Mouse (Mus musculus) layer of hippocampus, postnatal 14 days (tissue): ENCODE measurements around the gene Acbd6. TPM values are rescaled to one million over a fixed set of nuclear protein-coding genes. Genes with fewer than 3 reads are reported as not detected.
A peak's percentile ranks its signal among the peaks of the same experiment; 100 is the strongest.

ENCODE experiments used
- DNase-seq, 2 experiments: peaks; one replicate each; pipeline ENCODE4 v3.0.0; 2021 to 2022; ENCODE audit warnings: low spot score in 2 of 2, mixed read lengths in 1 of 2
- total RNA-seq, 2 experiments: library from RNA; stranded (reverse); gene quantifications; 2 replicates each; pipeline ENCODE4 v1.2.3; 2021

Acbd6 gene
- total RNA-seq, 2 experiments from 2014 or later = 92.0 to 92.7 TPM

DNA sequence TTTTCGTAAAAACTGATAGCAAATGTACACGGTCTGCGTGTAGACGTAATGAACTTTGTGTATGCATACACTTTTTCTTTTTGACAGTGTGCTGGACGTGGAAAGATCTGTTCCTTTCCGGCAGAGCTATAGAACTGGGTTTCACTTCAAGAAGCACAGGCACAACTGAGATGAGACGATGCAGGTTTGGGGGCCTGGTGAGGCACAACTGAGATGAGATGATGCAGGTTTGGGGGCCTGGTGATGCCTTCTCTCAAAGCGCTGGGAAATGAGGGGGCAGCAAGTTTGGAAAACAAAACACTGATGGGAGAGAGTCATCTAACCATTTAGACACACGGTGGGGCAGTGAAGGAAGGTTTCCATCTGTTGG is 293 bp upstream of the Acbd6 start:
- DNase-seq = no peak

DNA sequence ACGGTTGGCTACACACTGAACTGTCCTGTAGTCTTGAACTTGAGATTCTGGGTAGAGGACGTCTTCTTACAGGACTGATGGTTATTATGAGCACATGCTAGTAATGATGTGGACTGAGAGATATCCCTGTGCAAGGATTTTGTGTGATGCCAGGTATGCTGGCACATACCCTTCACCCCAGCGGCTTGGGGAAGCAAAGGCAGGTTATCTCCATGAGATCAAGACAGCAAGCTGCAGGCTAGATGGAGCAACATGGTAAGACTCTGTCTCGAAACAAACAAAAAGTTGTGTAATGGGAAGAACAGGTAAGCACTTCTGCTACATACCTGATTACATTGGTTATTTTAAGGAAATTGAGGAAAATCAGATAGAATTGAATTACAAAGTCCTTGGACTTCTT is 2.1 kb downstream of the Acbd6 start:
- no peak for DNase-seq

DNA sequence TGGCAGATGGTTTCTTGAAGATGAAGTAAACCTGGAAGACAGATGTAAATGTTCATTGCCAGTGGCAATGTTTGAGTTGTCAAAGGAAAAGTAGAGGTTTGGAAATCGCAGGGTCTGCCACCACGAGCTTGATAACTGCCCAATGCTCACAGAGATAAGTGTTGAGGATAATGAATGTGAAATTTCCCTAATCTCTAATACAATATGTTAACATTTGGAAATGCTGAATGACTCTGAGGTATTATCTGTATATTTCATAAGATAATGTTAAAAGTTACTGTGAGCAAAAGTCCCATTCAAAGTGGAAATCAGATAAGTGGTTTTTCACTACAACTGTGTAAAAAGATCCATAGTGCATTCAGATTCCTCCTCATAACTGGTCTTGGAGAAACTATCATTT is 2.8 kb downstream of the Acbd6 start:
- no peak for DNase-seq

DNA sequence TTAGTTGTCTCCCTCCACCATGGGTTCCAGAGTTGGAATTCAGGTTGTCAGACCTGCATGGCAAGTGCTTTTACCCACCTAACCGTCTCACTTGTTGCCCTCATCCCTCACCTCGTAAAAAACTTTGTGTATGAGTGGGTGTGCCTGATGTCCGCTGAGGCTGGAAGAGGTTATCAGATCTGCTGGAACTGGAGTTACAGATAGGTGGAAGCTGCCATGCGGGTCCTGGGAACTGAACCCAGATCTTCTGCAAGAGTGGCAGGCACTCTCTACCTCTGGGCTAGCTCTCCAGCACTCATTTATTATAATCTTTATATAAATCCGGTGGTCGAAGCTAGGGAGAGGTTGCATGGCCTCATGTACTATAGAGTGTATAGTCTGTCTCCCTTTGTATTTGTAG is 4.3 kb downstream of the Acbd6 start:
- DNase-seq = no peak

DNA sequence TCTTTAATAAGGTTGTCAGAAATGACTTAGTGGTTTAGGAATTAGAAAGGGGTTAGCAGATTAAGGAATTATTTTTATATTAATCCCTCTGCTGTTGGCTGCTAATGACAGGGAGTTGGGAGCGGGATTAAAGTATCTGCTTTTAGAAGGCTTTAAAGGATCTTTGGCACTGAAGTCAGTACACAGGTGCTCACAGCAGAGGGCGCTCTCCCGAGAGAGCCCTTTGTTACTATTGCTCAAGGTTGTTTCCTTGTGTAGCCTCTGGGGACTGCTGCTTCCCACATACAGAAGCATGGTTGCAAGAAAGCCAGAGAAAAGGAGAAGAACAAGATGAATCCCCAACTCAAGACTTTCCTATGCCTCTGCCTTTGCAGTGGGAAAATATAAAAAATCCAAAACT is 6.8 kb downstream of the Acbd6 start:
- DNase-seq = no peak

DNA sequence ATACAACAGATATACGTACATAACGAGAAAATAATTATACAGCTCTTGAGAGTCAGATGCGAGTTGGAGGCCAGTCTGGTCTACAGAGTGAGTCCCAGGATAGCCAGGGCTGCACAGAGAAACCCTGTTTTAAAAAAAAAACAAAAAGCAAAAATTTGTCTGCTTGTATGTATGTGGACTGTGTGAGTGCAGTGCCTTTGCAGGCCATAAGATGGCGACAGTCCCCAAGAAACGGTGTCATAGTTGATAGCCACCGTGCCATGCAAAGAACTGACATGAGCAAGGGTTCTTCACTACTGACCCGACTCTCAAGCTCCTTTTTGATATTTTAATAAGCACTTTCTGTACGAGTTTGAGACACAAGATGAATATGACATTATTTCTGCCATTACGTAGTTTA is 10.2 kb downstream of the Acbd6 start:
- DNase-seq = no peak

DNA sequence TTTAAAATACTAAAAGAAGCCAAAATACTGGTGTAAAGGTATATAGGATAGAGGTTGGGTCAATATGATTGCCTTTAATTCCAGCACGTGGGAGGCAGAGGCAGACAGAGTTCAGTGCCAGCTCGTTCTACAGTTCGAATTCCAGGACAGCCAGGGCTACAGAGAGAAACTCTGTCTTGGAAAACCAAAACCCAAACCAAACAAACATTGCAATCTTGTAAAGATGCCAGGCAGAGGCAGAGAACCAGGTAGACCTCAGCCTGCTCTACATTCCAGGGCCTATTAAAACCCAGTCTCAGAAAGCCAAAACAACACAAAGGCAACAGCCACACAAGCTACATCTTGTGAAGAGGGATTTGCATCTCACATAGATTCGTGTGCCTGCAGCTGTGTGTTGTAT is 11.4 kb downstream of the Acbd6 start:
- DNase-seq = no peak

DNA sequence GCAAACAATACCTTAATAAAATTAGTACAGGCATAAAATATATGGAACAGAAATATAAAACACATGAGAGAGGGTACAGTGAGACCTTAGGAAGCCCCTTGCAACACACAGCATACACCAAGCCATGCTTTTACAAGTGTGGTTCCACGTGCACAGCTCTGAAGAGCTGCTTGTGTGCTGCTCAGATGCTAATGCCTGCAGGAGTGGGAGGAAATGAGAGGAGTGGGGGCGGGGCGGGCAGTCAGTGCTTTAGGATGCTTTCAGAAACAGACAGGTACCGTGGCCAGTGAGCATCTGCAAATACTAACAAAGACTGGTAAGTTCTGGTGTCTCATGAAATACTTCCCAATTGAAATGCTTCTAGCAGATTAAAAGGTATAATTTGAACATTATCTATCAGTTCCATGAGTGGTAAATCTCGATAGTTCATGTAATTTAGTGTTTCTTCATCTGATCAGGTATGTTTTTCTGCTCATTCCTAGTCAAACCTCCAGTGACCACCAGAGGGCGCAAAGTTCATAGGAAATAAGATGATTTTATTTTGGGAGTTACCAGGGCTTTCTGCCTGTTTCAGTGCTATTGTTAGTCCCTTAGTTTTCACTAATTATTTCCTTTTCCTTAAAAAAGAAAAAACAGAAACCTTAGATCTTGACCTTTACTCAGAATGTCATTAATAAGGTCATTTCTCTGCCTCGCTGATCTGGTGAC is 17.2 kb downstream of the Acbd6 start:
- DNase-seq = peak; percentile 76 to 88

DNA sequence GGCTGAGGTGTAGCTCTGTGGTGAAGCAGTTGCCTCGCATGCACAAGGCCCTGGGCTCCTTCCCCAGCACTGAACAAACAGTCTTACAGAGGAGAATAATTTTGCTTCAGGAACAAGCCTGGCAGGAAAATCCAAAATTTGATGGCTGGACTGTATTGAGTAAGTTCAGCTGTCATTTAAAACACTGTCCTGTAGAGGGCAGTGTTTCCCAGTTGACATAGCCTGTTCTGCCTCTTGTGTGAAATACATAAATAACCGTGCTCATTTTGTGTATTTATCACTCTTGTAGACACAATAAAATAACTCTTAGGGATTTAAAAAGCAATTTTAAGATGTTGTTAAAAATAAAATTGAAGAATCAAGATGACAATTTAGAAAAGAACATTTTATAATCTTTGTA is 18.5 kb downstream of the Acbd6 start:
- peak; percentile 26 to 62 for DNase-seq

DNA sequence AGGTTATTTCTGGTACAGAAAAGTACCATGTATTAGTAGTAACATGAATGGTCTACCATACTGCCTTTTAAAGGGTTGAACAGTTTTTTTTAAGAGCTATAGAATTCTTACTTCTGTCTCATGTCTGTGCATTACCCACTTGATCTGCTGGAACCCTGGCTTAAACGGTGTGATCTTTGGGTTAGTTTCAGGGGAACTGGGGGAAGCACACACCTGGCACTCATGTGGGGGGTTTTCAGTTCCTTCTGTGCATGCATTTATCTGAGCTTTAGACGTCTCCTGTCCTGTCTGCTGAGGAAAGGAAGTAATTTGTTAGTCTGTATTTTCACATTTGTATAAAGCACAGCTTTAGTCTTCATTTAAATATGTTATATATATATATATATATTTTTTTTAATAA is 19.4 kb downstream of the Acbd6 start:
- no peak for DNase-seq

DNA sequence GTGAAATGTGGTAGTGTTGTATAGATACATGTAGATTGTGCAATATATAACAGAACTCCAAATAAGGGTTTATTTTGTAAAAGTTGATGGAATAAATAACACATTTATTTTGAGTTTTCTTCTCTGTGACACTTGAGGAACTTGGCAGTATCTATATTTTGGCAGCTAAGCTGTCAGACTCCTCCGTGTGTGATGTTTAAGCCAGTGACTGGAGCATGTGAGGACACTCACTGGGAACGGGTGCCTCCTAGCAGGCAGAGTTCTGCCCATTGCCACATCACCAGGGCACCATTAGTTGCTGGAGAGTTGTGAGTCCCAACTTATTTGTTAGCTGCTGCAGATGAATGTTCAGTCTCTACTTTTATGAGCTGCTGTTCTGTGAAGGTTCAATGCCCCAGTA is 30.0 kb downstream of the Acbd6 start:
- no peak for DNase-seq

DNA sequence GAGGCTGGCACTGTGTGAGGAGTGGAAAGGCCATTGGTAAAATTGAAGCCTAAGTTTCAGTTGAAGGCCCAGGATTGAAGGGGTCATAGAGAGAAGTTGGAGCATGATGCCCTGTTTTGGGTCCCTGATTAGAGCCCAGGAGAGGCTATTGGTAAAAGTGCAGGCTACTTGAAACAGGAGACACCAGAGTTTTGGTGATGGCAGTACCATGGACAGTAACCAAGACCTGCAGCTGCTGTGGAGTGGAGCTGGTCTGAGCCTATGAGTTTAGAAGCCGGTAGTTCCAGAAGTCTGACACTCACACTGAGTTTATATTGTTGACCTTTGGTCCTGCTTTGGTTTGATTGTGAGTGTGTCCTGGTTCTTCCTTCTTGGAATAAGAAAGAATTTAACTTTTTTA is 36.2 kb downstream of the Acbd6 start:
- DNase-seq = no peak

DNA sequence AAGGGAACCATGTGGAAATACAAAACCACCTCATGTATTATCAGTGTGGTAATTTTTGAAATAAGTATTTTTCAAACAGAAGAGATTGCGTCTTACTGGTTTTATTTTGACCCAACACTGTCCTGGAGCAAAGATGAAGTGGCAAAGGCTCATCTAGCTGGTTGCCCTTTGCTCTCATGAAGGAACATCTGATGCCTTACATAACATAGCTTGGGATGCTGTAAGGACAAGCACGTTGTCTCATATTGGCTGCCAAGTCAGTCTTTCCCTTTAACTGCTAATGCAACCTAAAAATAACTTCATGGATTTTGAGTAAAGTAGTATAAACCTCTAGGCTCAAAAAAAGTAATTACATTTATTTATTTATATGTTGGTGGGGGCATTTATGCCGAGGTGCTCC is 38.7 kb downstream of the Acbd6 start:
- DNase-seq = no peak

DNA sequence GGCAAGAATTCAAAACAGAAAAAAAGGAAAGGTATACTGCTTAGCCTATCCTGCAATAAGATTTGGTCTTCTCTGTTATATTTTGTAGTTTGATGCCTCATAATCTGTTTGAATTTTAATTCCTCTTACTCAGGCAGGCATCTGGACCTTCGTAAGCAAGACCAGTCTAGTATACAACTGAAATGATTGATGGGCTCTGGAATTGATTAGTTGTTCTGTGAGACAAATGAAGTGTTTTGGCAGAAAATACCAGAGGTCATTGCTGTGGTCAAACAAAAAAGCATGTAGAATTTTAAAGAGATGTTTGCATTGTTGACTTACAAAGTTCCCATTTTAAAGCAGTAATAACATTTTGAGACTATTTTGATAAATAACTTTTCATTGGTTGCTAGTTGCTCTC is 46.8 kb downstream of the Acbd6 start:
- no peak for DNase-seq

DNA sequence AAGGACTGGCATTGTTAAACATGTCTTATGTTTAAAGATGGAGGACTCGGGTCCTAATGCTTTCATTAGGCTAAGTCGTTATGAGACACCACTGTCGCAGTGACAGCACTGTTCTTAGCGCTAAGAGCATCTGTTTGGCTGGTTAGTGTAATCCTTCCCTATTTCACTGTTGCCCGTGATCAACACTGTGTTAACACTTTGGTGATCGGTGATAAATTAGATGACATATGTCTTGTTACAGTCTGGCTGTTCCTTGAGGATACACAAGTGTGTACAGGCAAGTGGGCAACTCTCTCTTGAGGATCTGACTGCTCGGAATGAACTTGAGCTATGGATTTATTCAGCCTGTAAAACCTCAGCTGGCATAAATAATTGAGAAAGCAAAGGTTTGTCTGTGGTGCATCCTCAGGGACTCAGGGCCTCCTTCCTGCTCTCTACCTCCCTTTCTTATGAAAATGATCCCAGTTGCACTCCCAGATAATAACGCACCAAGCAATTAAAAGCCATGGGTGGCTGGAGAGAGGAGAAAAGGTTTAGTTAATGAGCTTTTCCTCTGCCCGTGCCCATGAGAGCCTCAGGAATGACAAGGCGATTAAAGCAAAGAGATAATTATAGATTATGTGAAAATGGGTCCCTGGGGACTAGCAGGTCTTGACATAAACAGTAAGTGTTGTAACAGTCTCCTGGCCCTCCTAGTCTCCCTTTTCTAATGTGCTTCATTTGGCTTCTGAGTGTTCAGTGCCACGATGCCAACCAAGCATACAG is 47.7 kb downstream of the Acbd6 start:
- DNase-seq = no peak

DNA sequence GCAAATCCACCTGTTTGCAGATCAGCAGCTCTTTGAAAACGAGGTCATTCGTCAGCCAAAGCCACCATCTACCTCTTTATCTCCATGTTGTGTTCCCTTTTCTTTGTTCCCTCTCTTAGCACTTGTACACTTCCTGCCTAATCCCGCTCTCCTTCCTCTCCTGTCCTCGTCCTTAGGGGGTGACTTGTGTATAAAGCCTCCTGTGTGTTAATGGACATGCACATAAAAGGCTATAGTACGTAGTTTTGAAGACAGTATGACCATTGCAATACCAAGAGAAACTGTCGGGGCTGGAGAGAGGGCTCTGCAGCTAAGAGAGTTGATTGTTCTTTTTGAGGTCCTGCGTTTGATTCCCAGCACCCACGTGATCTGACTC is 48.2 kb downstream of the Acbd6 start:
- DNase-seq = no peak

DNA sequence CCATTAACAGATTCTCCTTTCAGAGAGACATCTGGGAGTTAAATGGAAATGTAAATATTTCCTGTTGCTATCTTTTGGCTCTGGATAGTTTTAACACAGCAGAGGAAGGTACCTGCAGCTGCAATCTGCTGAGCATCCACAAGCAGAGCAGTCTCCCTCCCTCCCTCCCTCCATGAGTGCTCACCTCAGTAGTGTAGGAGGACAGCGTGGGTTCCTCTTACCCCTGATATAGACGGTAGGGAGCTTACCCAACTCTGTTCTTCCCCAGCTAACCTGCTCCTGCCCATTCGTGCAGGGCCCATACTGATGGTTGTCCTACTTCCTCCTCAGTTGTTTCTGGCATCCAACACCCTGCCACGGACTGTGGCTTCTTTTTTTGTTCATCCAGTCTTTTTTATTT is 50.6 kb downstream of the Acbd6 start:
- DNase-seq = no peak

DNA sequence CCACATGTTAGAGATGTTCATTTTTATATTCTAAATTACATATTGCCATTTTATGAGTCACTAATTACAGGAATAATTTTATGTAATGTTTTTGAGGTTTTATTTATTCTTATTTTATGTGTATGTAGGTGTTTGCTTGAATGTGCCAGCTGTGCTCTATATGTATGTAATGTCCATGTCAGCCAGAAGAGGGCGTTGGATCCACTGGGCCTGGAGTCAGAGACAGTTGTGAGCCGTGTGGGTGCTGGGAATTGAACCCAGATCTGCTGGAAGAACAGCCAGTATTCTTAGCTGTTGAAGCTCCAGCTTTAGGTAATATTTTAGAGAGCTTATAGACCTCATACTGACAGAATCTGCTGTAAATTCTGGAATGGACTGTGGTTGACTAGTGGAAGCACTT is 56.5 kb downstream of the Acbd6 start:
- no peak for DNase-seq

DNA sequence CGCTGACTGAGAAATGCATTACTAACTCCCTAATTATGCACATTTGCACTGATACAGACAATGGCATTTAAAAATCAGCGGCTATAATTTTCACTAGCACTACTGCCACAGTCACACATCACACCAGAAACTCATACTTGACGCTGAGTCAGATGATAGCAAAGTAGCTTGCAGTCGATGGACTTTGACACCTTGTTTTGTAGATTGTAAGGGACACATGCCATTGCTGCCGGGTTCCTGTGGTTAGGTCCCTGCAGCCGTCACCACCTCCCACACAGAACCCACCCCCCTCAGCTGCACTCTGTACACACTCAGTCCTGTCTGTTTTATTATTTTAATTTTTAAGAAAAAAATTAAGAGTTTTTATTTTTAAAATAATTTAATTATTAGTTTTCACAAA is 63.2 kb downstream of the Acbd6 start:
- DNase-seq = no peak

DNA sequence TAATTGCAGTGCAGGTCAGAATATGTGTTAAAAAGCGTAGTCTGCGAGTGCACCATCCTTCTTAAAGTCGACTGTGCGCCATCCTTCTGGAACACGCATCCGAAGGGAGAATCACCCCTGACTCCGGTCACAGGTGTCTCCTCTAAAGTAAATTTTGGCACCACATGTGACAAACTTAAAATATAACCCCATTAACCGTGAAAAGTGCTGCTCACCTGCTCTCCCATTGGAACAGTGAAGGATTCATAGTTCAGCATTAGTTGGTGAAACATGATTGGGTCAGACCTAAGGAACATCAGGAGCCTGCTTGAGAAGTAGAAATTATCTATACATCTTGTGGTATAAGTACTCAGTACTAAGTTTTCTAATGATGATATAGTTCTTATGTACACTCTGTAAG is 65.3 kb downstream of the Acbd6 start:
- no peak for DNase-seq

DNA sequence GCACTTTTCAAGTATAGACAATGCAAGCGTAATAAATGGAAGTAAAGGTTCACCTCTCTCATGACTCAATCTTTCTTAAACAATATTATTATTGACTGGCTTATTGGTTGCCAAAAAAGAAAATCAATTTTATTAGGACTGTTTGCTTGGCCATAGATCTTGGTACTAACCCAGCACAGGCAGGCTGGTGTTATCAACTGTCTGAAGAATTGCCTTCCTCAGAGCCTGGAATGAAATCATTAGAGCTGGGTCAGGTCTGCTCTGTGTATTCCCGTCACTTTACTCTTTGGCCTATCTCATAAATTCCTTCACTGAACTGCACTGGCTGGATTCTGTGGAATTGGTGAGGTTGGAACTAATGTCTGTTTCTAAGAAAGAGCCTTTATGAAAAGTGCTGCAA is 69.8 kb downstream of the Acbd6 start:
- no peak for DNase-seq

DNA sequence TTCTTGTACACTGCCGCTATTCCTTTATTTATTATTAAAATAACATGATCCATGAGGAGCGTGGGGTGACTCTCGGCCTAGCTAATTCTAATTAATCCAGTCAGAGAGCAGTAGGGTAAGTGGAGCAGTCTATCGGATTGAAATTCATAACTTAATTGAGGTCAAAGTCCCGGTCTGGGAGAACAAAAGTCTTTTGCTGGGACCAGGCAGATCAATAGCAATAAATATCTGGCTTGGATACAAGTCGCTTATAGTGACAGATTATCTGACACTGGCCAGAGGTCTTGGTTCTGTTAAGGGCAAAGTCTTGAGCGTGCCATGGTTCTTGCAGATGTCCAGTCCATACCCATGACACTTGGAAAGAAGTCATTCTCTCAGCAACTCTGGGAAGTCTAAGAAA is 78.7 kb downstream of the Acbd6 start:
- DNase-seq = no peak

DNA sequence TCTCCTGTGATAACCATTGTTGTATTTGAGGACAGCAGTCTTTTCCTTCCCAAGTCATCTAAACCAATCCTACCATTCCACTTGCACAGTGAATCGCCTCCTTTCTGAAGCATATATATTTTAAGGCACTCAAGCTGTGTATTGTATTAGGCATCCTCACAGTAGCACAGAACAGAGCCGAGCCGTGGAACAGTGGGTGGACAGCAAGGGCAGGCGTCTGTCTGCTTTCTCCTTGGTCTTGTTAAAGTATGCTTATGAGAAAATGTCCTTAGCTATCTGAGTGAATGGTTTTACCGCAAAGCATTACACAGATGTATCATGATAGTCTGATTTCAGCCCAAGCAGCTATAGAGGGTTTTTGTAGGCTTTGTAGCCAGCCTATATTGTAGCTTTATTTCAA is 87.9 kb downstream of the Acbd6 start:
- DNase-seq = peak in 1 of 2 experiments; percentile 11
